Mouse (Mus musculus): ENCODE results near the gene Srrm1. TPM values are rescaled to one million over a fixed set of nuclear protein-coding genes. Genes with fewer than 3 reads are reported as not detected.
A peak's percentile ranks its signal among the peaks of the same experiment; 100 is the strongest.

Srrm1 gene
- polyA plus RNA-seq, 1 experiment from 2014 or later: 108 TPM

- peaks cover 22% of the 10 kb centered on the region for H3K4me1 ChIP-seq (ENCODE audit: insufficient read depth, low read depth, low read length)
- no peak overlapping the region for H3K9ac ChIP-seq (replicated peaks; ENCODE audit: low read depth)
- H3K9me3 ChIP-seq (ENCODE audit: low read length): no peaks in the 10 kb centered on the region
- H3K27ac ChIP-seq (ENCODE audit: low read length): peak overlapping the region; percentile 92
- H3K36me3 ChIP-seq (ENCODE audit: insufficient read depth, low read length): no peaks in the 10 kb centered on the region
- WGBS: 18% methylated on average over 4 of the region's 4 CpGs
- DNase-seq (ENCODE audit: low spot score) (peak; percentile 95), ATAC-seq (peak; percentile 91)
- TF ChIP-seq EP300 (IDR thresholded peaks at IDR 0.05) (peak; percentile 60; the same call in 1 of the 2 replicates), CTCF (IDR thresholded peaks at IDR 0.05) (no peak)
- peak overlapping the region; percentile 30 for H3K4me2 ChIP-seq (replicated peaks; ENCODE audit: low read depth, low read length)
- no peaks in the 10 kb centered on the region for H3K27me3 ChIP-seq (replicated peaks; ENCODE audit: insufficient read depth, low read length)
- no peak overlapping the region for H3K4me3 ChIP-seq (ENCODE audit: low read depth, low read length)
These were observed 40.4 kb downstream of the Srrm1 start for GRCm38 (mm10) chr4:135312706-135313105.

DNA sequence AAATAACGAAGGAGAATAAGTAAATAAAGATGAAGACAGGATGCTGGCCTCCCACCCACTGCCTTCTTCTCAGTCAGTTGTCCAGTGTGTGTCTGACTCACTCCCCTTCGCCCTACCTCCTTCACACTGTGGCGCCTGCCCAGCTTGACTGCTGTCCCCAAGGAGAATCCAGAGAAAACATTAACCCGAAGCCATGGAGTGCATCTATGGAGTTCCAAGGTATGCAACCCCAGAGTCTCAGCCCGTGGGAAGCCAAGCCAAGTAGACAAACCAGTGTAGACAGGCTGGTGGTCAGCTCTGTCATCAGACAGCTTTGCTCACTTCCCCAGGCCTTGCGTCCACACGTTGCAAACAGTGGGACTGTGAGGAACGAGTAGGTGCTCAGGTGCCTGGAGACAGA, 42.8 kb downstream of the Srrm1 start:
- Histone ChIP-seq H3K36me3 (ENCODE audit: insufficient read depth, low read length) (no peaks in the 10 kb centered on the region), H3K4me1 (ENCODE audit: insufficient read depth, low read depth, low read length) (peaks cover 29% of the 10 kb centered on the region), H3K9ac (replicated peaks; ENCODE audit: low read depth) (no peak overlapping the region), H3K27me3 (replicated peaks; ENCODE audit: insufficient read depth, low read length) (no peaks in the 10 kb centered on the region), H3K9me3 (ENCODE audit: low read length) (no peaks in the 10 kb centered on the region), H3K4me3 (ENCODE audit: low read depth, low read length) (no peak overlapping the region), H3K27ac (ENCODE audit: low read length) (no peak overlapping the region), H3K4me2 (replicated peaks; ENCODE audit: low read depth, low read length) (no peak overlapping the region)
- WGBS: 63% methylated on average over 8 of the region's 8 CpGs
- ATAC-seq (no peak), DNase-seq (ENCODE audit: low spot score) (no peak)
- TF ChIP-seq CTCF (IDR thresholded peaks at IDR 0.05) (no peak), EP300 (IDR thresholded peaks at IDR 0.05) (no peak)

- H3K4me2 ChIP-seq (replicated peaks; ENCODE audit: low read depth, low read length): no peak overlapping the region
- H3K4me1 ChIP-seq (ENCODE audit: insufficient read depth, low read depth, low read length): peaks cover 29% of the 10 kb centered on the region
- no peak overlapping the region for H3K9ac ChIP-seq (replicated peaks; ENCODE audit: low read depth)
- DNase-seq (ENCODE audit: low spot score) (no peak), ATAC-seq (no peak)
- WGBS: 62% methylated on average over 5 of the region's 5 CpGs
- H3K4me3 ChIP-seq (ENCODE audit: low read depth, low read length): no peak overlapping the region
- TF ChIP-seq CTCF (IDR thresholded peaks at IDR 0.05) (no peak), EP300 (IDR thresholded peaks at IDR 0.05) (no peak)
- no peaks in the 10 kb centered on the region for H3K9me3 ChIP-seq (ENCODE audit: low read length)
- H3K36me3 ChIP-seq (ENCODE audit: insufficient read depth, low read length): no peaks in the 10 kb centered on the region
- no peak overlapping the region for H3K27ac ChIP-seq (ENCODE audit: low read length)
- H3K27me3 ChIP-seq (replicated peaks; ENCODE audit: insufficient read depth, low read length): no peaks in the 10 kb centered on the region
These were observed 43.4 kb downstream of the Srrm1 start for GRCm38 (mm10) chr4:135309726-135310125.

DNA sequence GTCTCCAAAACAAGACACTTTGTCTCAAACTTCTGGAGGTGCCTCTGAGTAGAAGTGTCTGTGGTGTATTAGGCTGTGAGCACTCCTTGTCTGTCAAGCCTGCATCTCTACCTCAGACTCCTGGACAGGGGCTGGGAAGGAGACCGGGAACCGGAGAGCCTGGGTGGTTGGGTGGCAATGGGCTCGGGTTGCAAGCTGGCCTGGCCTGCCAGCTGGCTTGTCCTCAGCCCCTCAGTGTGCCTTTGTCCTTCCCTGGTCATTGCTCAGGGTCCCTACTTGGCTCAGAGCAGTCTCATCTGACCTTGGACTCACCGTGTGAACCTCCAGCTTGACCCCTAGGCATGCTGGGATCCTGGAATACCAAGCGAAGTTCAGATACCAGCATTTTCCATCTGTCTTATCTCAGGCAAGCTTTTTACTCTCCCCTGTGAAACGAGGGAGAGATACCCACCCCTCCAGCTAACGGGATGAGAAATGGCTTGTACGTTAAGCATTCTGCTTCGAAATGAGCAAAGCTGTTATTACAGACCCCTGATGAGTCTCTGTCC, 43.9 kb downstream of the Srrm1 start:
- Histone ChIP-seq H3K36me3 (ENCODE audit: insufficient read depth, low read length) (no peaks in the 10 kb centered on the region), H3K27me3 (replicated peaks; ENCODE audit: insufficient read depth, low read length) (no peaks in the 10 kb centered on the region), H3K4me2 (replicated peaks; ENCODE audit: low read depth, low read length) (no peak overlapping the region), H3K9me3 (ENCODE audit: low read length) (no peaks in the 10 kb centered on the region), H3K9ac (replicated peaks; ENCODE audit: low read depth) (no peak overlapping the region), H3K4me3 (ENCODE audit: low read depth, low read length) (no peak overlapping the region), H3K27ac (ENCODE audit: low read length) (no peak overlapping the region), H3K4me1 (ENCODE audit: insufficient read depth, low read depth, low read length) (peaks cover 24% of the 10 kb centered on the region)
- 64% methylated on average over 9 of the region's 9 CpGs for WGBS
- ATAC-seq (no peak), DNase-seq (ENCODE audit: low spot score) (no peak)
- TF ChIP-seq EP300 (IDR thresholded peaks at IDR 0.05) (no peak), CTCF (IDR thresholded peaks at IDR 0.05) (no peak)

- DNase-seq (ENCODE audit: low spot score) (peak; percentile 86), ATAC-seq (peak; percentile 79)
- 34% methylated on average over 17 of the region's 17 CpGs for WGBS
- H3K9ac ChIP-seq (replicated peaks; ENCODE audit: low read depth): no peak overlapping the region
- H3K4me2 ChIP-seq (replicated peaks; ENCODE audit: low read depth, low read length): no peak overlapping the region
- no peak overlapping the region for H3K4me3 ChIP-seq (ENCODE audit: low read depth, low read length)
- TF ChIP-seq EP300 (IDR thresholded peaks at IDR 0.05) (peak; percentile 79), CTCF (IDR thresholded peaks at IDR 0.05) (no peak)
- peaks cover 12% of the 10 kb centered on the region for H3K4me1 ChIP-seq (ENCODE audit: insufficient read depth, low read depth, low read length)
- H3K9me3 ChIP-seq (ENCODE audit: low read length): no peaks in the 10 kb centered on the region
- no peaks in the 10 kb centered on the region for H3K36me3 ChIP-seq (ENCODE audit: insufficient read depth, low read length)
- H3K27ac ChIP-seq (ENCODE audit: low read length): peak overlapping the region; percentile 80
- no peaks in the 10 kb centered on the region for H3K27me3 ChIP-seq (replicated peaks; ENCODE audit: insufficient read depth, low read length)
These were observed 46.0 kb downstream of the Srrm1 start for GRCm38 (mm10) chr4:135306971-135307632.

GRCm38 (mm10) chr4:135306533-135306932, 46.6 kb downstream of the Srrm1 start:
- WGBS: 20% methylated on average over 4 of the region's 4 CpGs
- peak overlapping the region; percentile 80 for H3K27ac ChIP-seq (ENCODE audit: low read length)
- no peak overlapping the region for H3K4me3 ChIP-seq (ENCODE audit: low read depth, low read length)
- peaks cover 12% of the 10 kb centered on the region for H3K4me1 ChIP-seq (ENCODE audit: insufficient read depth, low read depth, low read length)
- TF ChIP-seq CTCF (IDR thresholded peaks at IDR 0.05) (no peak; the same call in 1 of the 2 replicates), EP300 (IDR thresholded peaks at IDR 0.05) (no peak)
- no peak overlapping the region for H3K4me2 ChIP-seq (replicated peaks; ENCODE audit: low read depth, low read length)
- ATAC-seq: peak; percentile 63
- no peaks in the 10 kb centered on the region for H3K9me3 ChIP-seq (ENCODE audit: low read length)
- DNase-seq (ENCODE audit: low spot score): peak; percentile 64
- no peaks in the 10 kb centered on the region for H3K27me3 ChIP-seq (replicated peaks; ENCODE audit: insufficient read depth, low read length)
- H3K36me3 ChIP-seq (ENCODE audit: insufficient read depth, low read length): no peaks in the 10 kb centered on the region
- H3K9ac ChIP-seq (replicated peaks; ENCODE audit: low read depth): no peak overlapping the region

Measured in lung, postnatal 0 days (tissue).